Mouse (Mus musculus): Measurements from ENCODE around the gene Prrg4.

- TF ChIP-seq NELFE (IDR thresholded peaks at IDR 0.05; ENCODE audit: low read depth, low read length): no peak
- no peak for TF ChIP-seq MAZ (IDR thresholded peaks at IDR 0.05; ENCODE audit: low read depth, low read length)
- no peak for TF ChIP-seq POLR2A (IDR thresholded peaks at IDR 0.05; ENCODE audit: low read depth, low read length)
- no peak for TF ChIP-seq MYC (IDR thresholded peaks at IDR 0.05; ENCODE audit: low read depth, low read length)
- no peak for TF ChIP-seq USF1 (IDR thresholded peaks at IDR 0.05; ENCODE audit: low read depth, low read length)
- no peak for TF ChIP-seq ETS1 (conservative IDR thresholded peaks at IDR 0.05; ENCODE audit: low read depth, low read length)
- no peak for TF ChIP-seq CTCF (conservative IDR thresholded peaks at IDR 0.05 in 1 of 2, IDR thresholded peaks at IDR 0.05 in 1 of 2; ENCODE audit: low read depth in 2 of 2, low read length in 2 of 2)
- TF ChIP-seq CHD2 (IDR thresholded peaks at IDR 0.05; ENCODE audit: low read length): no peak
Observed at GRCm38 (mm10) chr2:104878794-104879193, 29.1 kb upstream of the Prrg4 start.

Data from CH12.LX (cell line).